Mouse (Mus musculus) kidney, adult 2 months (tissue): ENCODE results near the gene Tasp1.

ENCODE experiments used
- CTCF ChIP-seq: fragments of 200-500 bp; conservative IDR thresholded peaks from 2 replicates; pipeline ENCODE4 v1.5.1; 2011; ENCODE audit warnings: low read depth, mild to moderate bottlenecking, control low read depth, low read length, moderate library complexity, mixed read lengths; ENCODE audit not compliant: insufficient read depth, insufficient read length
- POLR2A ChIP-seq: fragments of 200-500 bp; IDR thresholded peaks from one replicate; pipeline ENCODE4 v1.6.1; 2011; ENCODE audit warnings: low read depth, low read length, control low read depth

DNA sequence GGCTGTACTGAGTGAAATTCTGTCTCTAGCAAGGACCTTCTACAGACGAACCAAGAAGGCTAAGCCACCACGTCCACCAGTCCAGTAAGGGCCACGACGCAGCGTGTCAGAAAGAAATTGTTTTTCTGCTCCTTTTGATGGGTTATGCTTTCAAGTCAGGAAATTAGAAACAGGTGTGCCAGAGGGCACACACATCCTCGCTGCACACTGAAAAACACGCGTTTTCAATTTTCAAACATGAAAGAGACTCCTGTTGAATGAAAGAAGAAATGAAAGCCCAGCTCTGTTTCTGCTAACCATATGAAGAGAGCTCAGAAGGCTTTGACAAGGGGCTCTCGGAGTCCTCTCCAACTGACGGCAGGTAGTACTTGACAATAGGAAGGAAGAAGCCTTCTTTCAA is 132.0 kb downstream of the Tasp1 start:
- no peak for TF ChIP-seq CTCF
- TF ChIP-seq POLR2A = no peak
